Mouse (Mus musculus): Measurements from ENCODE around the gene Rwdd4a. TPM values are rescaled to one million over a fixed set of nuclear protein-coding genes. Genes with fewer than 3 reads are reported as not detected.
A peak's percentile ranks its signal among the peaks of the same experiment; 100 is the strongest.

Gene Rwdd4a
- total RNA-seq (2022): 10 to 100 TPM; 28.5 to 36.5 (median 31.8) TPM

- peak; percentile 96 to 98 for DNase-seq (ENCODE audit: low spot score in 2 of 2)
Observed at GRCm38 (mm10) chr8:47533344-47534125, at the start of gene Rwdd4a, which contains the start of gene Trappc11. TSS of gene Rwdd4a (plus strand) at chr8:47533664. TSS of gene Trappc11 (minus strand) at chr8:47533470.

GRCm38 (mm10) chr8:47487231-47487630 lies 46.2 kb upstream of the Rwdd4a start:
- no peak for DNase-seq (ENCODE audit: low spot score in 2 of 2)

- DNase-seq (ENCODE audit: low spot score in 2 of 2): no peak
Observed at GRCm38 (mm10) chr8:47493106-47493505, 40.4 kb upstream of the Rwdd4a start.

- DNase-seq (ENCODE audit: low spot score in 2 of 2): no peak
Observed at GRCm38 (mm10) chr8:47494602-47495153, 38.8 kb upstream of the Rwdd4a start.

GRCm38 (mm10) chr8:47495428-47495827 lies 38.0 kb upstream of the Rwdd4a start:
- DNase-seq (ENCODE audit: low spot score in 2 of 2): no peak

GRCm38 (mm10) chr8:47501994-47502393 lies 31.5 kb upstream of the Rwdd4a start:
- DNase-seq (ENCODE audit: low spot score in 2 of 2): no peak

GRCm38 (mm10) chr8:47502546-47502945 lies 30.9 kb upstream of the Rwdd4a start:
- DNase-seq (ENCODE audit: low spot score in 2 of 2): no peak

GRCm38 (mm10) chr8:47505431-47505830 lies 28.0 kb upstream of the Rwdd4a start:
- no peak for DNase-seq (ENCODE audit: low spot score in 2 of 2)

GRCm38 (mm10) chr8:47510930-47511329 lies 22.5 kb upstream of the Rwdd4a start:
- no peak for DNase-seq (ENCODE audit: low spot score in 2 of 2)

GRCm38 (mm10) chr8:47513601-47514000 lies 19.9 kb upstream of the Rwdd4a start:
- no peak for DNase-seq (ENCODE audit: low spot score in 2 of 2)

- DNase-seq (ENCODE audit: low spot score in 2 of 2): no peak
Observed at GRCm38 (mm10) chr8:47528094-47528493, 5.4 kb upstream of the Rwdd4a start.

GRCm38 (mm10) chr8:47538323-47538722 lies 4.9 kb downstream of the Rwdd4a start:
- no peak for DNase-seq (ENCODE audit: low spot score in 2 of 2)

GRCm38 (mm10) chr8:47542746-47543145 lies 9.3 kb downstream of the Rwdd4a start:
- DNase-seq (ENCODE audit: low spot score in 2 of 2): no peak

GRCm38 (mm10) chr8:47544094-47544493 lies 10.6 kb downstream of the Rwdd4a start:
- DNase-seq (ENCODE audit: low spot score in 2 of 2): no peak

- no peak for DNase-seq (ENCODE audit: low spot score in 2 of 2)
Observed at GRCm38 (mm10) chr8:47547102-47547501, 13.6 kb downstream of the Rwdd4a start.

GRCm38 (mm10) chr8:47553613-47554012 lies 20.1 kb downstream of the Rwdd4a start:
- no peak for DNase-seq (ENCODE audit: low spot score in 2 of 2)

- no peak for DNase-seq (ENCODE audit: low spot score in 2 of 2)
Observed at GRCm38 (mm10) chr8:47556446-47556845, 23.0 kb downstream of the Rwdd4a start.

- no peak for DNase-seq (ENCODE audit: low spot score in 2 of 2)
Observed at GRCm38 (mm10) chr8:47558274-47558673, 24.8 kb downstream of the Rwdd4a start.

GRCm38 (mm10) chr8:47560801-47561200 lies 27.3 kb downstream of the Rwdd4a start:
- no peak for DNase-seq (ENCODE audit: low spot score in 2 of 2)

GRCm38 (mm10) chr8:47566551-47566950 lies 33.1 kb downstream of the Rwdd4a start:
- DNase-seq (ENCODE audit: low spot score in 2 of 2): no peak

GRCm38 (mm10) chr8:47568098-47568497 lies 34.6 kb downstream of the Rwdd4a start:
- DNase-seq (ENCODE audit: low spot score in 2 of 2): no peak

- no peak for DNase-seq (ENCODE audit: low spot score in 2 of 2)
Observed at GRCm38 (mm10) chr8:47570161-47570560, 36.7 kb downstream of the Rwdd4a start.

- no peak for DNase-seq (ENCODE audit: low spot score in 2 of 2)
Observed at GRCm38 (mm10) chr8:47573482-47573881, 40.0 kb downstream of the Rwdd4a start.

All from layer of hippocampus, adult 8-10 months (tissue).